Mouse (Mus musculus) ovary, postnatal 14 days (tissue): Measurements from ENCODE around the gene Rarb.

Experiments used
- DNase-seq: peaks from one replicate; pipeline ENCODE4 v3.0.0; 2022; ENCODE audit warnings: low spot score

The Rarb gene

DNA sequence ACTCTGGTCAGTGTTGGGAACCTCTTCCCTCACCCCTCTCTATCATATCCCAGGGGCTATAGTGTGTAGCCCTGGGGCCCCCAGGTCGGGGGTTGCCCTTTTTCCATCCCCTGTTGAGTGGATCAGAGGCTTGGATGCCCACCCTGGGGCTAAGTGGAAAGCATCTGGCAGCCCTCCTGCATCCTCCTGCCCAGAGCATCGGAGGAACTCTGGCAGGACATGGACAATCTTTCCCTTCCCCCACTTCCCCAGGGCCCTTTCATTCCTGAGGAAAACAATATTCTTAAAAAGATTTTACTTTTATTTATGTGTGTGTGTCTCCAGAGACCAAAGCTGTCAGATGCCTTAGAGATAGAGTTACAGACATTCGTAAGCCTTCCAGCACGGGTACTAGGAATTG is 281.5 kb downstream of the Rarb start:
- DNase-seq, result no peak

DNA sequence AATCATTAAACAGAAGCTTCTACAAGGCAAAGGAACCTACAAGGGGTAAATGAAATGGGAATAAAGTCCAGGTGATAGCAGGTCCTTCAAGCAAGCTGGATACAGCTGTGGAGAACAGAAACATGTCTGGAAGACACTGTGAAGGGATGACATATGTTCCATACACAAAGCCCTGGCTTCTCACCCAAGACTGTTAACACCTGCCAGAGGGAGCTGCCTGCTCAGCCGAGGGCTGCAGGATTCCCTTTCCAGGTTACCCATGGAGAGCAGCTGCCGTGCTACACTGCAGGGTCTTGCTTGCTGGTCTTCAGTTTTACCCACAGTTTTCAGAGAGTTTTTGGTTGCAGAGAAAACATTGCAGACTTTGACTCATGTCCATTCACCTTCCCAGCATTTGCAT is 290.3 kb downstream of the Rarb start:
- no peak for DNase-seq

DNA sequence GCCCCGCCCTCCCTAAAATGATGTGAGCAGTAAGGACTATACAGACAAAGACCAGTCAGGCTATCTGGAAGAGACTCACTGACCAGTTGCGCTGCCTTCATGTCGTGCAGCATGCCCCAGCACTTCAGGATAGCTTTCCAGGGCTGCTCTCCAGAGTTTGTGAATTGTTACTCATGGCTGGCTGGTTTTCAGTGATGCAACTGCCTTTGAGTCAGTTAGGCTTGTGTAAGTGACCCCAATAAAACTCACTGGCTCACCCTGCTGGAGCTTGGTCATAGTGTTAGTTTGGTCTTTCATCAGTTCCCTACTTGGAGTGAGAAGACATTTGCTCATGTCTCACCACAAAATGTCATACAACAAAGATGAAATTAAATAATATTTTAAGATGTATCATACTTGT is 292.8 kb downstream of the Rarb start:
- no peak for DNase-seq

DNA sequence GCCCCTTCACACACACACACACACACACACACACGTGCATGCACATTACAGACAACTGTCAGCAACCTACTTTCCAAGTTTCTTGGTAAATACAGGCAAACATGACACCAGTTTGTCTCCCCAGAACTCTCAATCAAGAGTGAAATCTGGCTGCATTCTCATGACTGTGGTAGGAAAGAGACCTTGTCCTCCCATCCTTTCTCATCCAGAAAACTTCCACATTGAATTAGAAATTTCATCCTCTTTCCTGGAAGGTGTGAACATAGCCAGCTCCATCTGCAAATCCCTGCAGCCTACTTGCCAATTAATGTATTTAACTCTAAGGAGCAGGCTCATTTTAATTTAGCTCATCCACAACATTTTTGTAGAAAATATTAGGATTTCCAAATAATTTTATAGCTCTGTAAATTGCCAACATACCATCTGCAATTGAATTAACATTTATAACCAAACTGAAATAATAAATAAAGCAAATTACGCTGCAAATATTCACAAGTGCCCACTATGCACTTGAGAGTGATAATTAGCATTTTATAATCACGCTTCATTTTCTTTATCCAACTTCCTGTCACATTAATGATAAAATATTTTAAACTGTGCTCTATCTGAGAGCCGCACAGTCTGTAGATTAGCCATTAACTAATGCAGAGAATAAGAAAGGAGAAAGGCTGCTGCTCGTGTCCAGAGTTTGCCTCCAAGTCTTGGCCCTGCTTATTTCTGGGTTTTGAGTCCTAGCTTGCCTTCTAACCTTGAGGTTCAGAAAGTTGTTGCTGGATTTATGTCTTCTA is 293.6 kb downstream of the Rarb start:
- no peak for DNase-seq

DNA sequence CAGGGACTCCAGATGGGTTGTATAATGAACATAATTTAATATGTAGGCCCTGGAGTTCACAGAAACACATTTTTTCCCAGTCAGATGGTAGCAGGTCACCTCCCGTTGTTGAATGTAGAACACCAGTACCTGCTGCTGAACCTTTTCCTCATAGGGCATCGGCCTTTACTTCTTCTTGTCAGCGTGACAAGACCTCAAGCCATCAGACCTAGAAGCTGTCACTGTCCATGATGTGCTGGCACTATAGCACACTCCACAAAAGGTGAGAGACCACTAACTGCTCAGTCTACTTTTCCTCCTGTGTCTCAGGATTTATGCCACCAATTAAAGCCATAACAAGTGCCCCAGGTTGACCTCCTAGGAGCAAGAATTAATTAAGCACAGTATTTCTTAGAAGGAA is 296.1 kb downstream of the Rarb start:
- no peak for DNase-seq

DNA sequence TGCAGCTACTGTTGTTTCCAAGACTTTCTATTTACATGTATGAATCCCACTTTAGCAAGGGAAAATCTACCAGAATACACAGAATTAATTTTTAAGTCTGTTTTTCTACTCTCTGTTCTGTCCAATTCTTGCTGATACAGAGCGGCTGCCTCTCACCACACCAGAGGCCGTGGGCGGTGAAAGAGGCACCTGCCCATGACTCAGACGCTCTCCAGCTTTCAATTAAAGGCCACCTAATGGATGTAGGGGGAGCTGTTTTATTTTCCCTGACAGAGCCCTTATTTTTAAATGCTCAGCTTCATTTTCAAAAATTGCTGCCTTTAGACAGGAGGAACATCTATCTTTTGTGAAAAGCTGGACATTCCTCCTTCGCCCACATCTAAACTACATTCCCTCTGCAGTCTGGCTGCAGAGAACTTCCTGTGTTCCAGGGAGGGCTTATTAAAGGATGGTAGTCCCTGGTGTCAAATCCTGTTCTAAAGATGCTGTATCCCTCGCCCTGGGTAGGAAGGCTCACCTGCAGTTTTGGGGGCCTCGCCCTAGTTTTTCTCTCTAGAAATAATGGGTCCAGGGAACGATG is 299.3 kb downstream of the Rarb start:
- DNase-seq, result no peak

DNA sequence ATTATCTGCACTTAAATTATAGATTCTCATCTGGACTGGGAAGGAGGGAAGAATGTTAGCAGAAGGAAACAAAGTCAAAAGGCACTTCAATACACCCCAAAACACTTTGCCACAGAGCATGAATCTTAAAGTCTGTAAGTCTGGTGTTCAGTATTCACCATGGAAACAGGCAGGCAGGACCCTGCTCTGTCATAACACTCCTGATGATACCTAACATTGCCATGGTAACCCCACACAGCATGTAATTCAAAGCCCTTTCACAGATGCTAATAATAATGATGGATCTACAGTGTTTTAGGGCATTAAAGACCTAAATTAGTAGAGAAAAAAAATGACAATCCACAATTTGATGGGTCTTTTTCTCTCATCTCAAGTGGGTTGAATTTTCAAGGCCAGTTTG is 301.0 kb downstream of the Rarb start:
- no peak for DNase-seq

DNA sequence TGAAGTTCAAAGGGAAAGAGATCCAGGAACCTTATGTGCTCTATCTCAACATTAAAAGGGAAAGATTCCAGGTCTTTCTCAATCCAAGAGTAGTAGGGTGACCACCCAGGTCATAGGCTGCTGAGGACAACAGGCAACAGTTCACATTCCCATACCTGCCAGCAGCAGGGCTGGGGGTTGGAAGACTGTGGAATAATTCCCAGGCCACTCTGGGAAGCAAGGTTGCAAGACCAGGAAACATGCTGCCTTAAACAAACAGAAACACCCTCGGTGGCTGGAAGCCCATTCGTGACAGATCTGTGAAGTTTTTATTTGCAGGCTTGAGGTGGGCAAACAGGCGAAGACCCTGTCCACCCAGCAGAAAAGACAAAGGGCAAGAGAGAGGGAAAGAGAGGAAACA is 303.2 kb downstream of the Rarb start:
- no peak for DNase-seq

DNA sequence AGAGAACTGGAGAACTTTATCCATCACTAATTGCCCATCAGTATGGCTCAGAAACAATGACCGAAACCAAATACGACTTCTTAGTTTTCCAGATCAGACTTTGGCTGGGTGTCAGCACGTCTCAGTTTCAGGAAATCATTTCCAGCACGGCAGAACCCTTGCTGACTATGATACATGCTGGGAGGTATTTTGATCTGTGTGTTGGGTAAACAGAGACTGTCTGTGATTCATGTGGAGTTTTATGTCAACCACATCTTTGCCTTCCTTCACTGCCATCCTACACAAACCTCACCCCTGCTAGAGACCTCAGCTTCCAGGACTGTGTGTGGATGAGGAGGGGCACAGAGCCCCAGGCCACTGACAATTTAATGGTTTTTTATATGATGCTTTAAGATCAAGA is 308.4 kb downstream of the Rarb start:
- DNase-seq, result no peak

DNA sequence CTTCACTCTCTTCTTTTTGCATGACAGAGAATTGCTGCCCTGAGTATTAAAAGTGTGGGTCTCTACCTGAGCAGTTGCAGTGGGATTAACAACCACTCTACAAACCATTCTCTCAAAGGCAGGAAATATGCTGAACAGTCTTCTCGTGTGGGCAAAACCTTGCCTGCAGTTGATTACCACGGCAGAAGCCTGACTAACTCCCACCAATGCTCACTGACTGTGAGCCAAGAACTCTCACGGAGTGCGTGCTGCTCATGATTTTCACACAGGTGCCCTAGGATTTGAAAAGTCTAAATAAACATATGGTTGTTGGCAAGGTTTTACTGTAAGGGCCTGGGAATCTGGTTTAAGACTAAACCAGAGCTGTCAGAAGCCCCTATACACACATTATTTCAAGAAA is 309.1 kb downstream of the Rarb start:
- no peak for DNase-seq

DNA sequence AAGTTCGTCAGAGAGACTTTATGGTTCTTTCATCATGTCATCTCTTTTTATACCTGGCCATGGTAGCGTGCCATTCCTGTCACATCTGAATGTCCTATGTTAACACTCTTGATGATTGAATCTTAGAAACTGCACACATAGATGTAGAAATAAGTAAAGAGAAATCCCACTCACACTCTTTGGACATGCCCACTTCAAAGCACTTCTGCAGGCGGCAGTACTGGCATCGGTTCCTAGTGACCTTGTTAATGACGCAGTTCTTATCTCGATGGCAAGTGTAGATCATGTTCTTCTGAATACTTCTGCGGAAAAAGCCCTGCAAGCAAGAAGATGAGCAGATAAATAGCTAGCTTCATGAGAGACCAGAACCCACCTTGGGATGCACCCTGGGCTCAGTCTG is 310.2 kb downstream of the Rarb start:
- no peak for DNase-seq

DNA sequence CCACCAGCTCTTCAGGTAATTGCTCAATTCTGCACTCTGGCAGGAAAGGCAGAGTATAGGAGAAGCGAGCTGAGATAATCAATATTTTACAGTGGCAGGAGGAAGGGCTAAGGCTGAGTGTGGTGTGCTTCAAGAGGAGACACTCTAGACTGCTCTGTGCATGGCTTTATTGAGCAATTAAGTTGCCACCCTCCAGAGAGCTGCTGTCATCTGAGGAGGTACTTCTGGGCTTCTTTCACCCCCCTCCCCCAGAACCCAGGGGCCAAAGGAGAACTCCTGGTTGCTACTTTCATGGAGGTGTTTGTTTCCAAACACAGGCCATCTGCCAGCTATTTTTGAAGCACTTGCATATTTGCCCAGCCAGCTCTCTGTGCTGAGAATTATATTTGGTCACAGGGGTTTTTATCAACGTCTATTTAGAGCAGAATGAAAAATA is 321.7 kb downstream of the Rarb start:
- no peak for DNase-seq

DNA sequence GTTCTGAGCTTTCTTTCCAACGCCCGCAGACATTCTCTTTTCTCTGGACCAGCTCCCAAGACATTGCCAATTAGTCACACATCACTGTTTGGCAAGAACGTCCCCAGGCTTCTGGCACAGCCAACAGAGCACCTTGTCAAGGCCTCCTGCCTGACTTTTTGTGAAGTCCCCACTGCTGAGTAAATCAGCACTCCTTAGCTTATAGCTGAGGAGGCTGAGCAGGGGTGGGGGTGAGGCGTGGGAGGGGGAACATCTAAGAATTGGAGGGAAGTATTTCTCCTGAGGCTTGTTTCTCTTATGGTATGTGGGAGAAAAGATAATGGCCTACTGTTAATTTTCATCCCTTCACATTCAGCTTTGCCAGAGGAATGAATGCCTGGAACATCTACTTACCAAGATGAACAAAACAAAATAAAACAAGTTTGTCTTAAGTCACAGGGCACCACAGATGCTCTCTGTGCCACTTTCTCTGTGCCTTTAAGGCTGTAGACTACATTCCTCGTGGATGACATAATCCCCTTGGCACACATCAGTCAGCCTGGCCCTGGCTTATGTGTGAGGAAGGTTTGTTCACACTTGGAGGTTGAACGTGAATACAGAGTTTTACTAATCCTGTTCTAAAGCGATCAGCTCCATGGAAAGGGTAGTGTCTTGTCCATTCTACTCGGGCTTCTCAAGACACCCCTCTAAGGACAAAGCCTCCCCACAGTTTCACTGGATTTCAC is 335.1 kb downstream of the Rarb start:
- no peak for DNase-seq

DNA sequence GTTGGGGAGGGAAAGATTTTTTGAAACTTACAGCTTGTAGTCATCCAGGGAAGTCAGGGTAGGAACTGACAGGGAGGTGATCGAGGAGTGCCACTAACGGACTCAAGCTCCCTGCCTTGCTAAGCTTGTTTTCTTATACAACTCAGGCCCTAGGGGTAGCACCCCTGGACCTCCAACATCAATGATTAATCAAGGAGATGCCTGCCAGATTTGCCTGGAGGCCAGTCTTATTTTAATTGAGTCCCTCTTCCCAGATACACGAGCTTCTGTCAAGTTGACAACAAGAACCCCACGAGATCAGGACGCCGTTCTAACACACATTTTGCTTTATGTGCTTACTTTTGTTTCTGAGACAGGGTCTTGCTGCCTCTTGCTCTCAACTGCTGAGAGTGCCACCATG is 338.3 kb downstream of the Rarb start:
- no peak for DNase-seq

DNA sequence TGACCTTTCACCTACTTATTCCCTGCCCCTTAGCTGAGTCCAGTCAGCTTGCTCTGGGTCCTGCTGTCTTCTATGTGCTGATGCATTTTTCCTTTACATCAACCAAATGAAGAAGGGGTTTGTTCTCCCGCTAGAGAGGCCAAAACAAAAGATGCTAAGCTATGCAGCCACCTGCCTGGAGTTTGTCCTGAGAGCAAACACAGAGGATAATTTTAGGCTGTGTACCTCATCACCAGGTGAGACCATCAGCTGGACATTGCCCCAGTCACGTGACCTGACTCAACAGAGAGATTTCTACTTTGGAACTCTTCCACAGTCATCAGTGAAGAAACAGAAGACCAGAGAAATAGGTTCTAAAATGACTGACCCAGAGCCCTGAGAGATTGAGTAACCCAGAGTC is 339.4 kb downstream of the Rarb start:
- no peak for DNase-seq

DNA sequence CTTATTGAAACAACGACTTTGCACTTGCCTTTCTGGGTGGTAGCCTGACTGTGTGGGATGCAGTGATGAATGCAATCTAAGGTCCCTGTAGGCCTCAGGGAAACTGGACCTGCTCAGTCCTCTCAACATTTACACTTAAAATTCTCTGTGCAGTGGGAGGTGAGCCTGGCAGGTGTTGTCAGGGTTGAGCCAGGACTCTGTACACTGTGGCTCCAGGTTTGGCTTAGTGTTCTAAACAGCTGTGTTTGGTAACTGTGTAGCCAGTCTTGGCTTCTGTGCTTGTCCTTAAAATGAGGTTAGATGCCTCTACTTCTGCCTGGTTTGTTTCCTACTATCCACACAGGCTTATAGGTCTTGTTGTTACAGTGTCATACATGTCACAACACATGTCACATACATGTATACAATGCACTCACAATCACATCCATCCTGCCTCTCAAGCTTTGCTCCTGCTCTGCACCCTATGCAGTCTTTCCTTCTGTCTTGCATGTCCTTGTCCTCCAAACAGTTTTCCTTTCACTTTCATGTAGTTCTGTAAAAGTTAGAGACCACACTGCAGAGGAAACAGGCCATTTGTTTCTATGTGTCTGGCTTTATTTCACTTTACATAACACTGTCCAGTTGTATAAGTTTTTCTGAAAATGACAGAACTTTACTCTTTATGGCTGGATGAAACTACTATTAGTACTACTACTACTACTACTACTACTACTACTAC is 340.2 kb downstream of the Rarb start:
- no peak for DNase-seq

DNA sequence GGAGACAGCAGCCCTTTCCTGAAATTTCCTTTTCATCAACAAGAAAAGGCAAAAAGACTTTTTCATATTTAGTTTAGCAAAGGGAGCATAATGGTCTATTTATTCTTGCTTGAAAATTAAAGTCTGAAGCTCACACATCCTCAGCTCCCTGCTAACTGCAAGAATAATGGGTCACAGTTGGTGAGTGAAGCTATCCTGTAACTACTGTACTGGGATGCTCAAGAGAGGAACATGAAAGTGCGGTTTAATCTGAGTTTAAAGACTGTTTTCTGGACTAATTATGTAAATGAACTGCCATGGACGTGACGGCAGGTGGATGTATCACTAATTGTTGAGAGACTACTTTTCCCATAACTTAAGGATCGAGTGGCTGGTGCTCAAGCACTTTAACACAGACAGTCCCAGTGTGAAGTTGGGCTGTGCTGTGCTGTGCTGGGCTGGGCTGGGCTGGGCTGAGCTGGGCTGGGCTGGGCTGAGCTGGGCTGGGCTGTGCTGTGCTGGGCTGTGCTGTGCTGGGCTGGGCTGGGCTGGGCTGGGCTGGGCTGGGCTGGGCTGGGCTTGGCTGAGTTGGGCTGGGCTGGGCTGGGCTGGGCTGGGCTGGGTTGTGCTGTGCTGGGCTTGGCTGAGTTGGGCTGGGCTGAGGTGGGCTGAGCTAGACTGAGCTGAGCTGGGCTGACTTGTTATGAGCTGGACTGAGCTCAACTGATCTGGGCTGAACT is 370.5 kb downstream of the Rarb start:
- DNase-seq, result no peak

DNA sequence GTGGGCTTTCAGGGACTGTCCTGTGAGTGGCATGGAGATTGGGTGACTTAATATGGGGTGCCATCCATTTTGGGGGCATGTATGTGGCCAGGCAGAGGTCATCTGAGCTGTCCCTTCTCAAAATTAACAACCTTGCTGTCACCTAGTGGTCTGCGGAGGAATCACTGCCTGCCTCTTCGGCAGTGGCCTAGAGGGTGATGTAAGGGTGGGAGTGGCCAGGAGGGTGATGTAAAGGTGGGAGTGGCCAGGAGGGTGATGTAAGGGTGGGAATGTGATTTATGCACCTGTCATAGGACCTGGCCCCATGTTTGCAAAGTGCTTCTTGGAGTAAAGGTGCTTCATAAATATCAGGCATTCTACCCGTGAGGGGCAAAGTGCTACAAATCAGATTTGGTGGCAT is 371.4 kb downstream of the Rarb start:
- no peak for DNase-seq

DNA sequence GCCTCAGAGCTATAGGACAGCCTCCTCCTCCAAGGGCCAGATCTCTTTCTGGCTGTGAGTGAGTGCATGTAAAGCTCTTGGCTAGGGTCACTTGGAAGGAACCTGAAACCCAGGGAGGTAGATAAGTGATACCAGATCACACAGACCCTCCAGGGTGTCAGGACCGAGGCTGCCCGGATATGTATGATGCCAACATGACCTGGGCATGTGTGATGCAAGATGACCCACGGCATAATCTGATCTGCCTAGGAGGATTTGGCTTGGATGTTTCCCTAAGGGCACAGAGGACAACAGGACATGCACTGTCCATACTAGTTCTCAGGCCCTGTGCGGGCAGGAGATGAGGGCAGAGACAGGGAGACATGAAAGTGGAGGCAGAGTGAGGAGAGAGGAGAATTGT is 374.1 kb downstream of the Rarb start:
- no peak for DNase-seq

DNA sequence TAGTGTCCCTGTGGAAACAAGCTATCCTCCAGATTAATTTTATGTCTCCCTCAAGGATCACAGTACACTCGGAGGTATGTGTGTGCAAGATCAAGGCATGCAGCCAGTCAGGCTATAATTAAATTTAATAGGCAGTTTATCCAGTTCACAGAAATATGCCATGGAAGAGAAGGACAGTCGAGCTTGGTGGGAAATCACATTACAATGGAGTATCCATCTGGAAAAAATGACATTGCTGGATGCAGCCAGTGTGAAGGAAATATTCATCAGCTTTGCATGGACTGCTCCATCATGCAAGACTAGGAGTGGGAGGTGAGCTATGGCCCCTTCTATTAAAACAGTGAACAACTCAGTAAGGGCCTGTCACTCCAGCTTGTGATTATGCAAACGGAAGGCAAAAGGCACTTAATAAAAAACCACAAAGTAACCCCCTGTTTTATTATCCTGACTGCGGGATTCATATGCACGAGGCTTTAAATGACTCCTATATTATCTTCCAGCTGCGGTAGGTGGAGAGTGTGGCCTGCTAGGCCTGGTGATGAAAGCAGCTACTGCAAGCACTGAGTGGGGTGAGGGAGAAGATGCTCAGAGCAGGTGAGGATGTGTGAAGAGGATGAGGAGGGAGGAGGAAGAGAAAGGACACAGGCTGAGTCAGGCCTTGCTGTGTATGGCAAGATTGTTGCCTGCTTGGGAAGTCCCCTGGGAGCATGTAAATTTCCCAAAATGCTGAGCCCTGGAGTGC is 379.4 kb downstream of the Rarb start:
- DNase-seq, result no peak

DNA sequence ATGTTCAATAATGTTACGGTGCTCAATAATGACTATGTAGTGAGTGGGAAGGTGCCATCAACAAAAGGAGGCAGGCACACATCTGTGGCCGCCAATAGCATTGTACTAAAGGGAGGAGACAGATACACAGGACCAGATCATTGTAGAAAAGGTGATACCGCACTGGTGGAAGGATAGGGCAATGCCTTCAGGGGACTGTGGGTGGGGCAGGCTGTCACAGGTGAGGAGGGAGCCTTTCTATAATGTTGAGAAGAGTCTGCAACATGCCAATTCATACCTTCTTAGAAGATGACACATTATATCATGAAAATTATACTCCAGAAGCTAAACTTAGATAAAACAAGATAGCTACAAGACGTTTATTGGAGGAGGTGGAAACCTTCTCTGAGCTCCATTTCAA is 381.6 kb downstream of the Rarb start:
- DNase-seq, result no peak
